ENCODE assay signal across 7 mouse cellular contexts in genomic region chr2:137110214-137110898, GRCm38 (mm10). TPM values are rescaled to one million over a fixed set of nuclear protein-coding genes. Genes with fewer than 3 reads are reported as not detected.
DNase-seq lines count a peak whose midpoint lies in the region; ATAC-seq and TF ChIP-seq lines count a peak whose summit lies in the region.

No protein-coding gene starts in this region.

- no peak for DNase-seq in limb, embryonic 10.5 days (ENCODE audit: low spot score)
- no peak for DNase-seq in forebrain, postnatal 0 days
- peak; percentile 39 for DNase-seq in kidney, postnatal 10 days
- no peak for DNase-seq in right cerebral cortex, adult 18-20 months
- no peak for DNase-seq in cerebellum, postnatal 25 days

- whole genome bisulfite sequencing in limb, embryonic 13.5 days: 49% methylated on average over 4 of the region's 4 CpGs
- 52% methylated on average over 4 of the region's 4 CpGs for WGBS in limb, embryonic 10.5 days
- 15% methylated on average over 4 of the region's 4 CpGs for WGBS in forebrain, postnatal 0 days
- WGBS in stomach, embryonic 15.5 days: 62% methylated on average over 4 of the region's 4 CpGs

- H3K9me3 ChIP-seq in limb, embryonic 13.5 days: no peaks in the 10 kb centered on the region
- H3K9me3 ChIP-seq in limb, embryonic 10.5 days (replicated peaks): no peaks in the 10 kb centered on the region
- H3K9me3 ChIP-seq in forebrain, postnatal 0 days (ENCODE audit: low read length): no peaks in the 10 kb centered on the region
- no peaks in the 10 kb centered on the region for H3K9me3 ChIP-seq in stomach, embryonic 15.5 days

- no peak for ATAC-seq in limb, embryonic 13.5 days (ENCODE audit: low FRiP score, low read depth)
- no peak for ATAC-seq in forebrain, postnatal 0 days
- no peak for ATAC-seq in stomach, embryonic 15.5 days (ENCODE audit: insufficient read depth, low FRiP score, low read depth)

- TF ChIP-seq CTCF in forebrain, postnatal 0 days (IDR thresholded peaks at IDR 0.05; ENCODE audit: low read depth): peak; percentile 45

- 0 out of 2 replicates have a peak overlapping the region, but pooled peaks have one; percentile 7 for H3K4me2 ChIP-seq in limb, embryonic 13.5 days (replicated peaks)
- H3K4me2 ChIP-seq in forebrain, postnatal 0 days (ENCODE audit: low read depth): no peak overlapping the region; the same call in 1 of the 2 replicates
- H3K4me2 ChIP-seq in stomach, embryonic 15.5 days: peak overlapping the region; percentile 9; the same call in 1 of the 2 replicates

- H3K4me1 ChIP-seq in limb, embryonic 13.5 days: peaks cover 68% of the 10 kb centered on the region
- H3K4me1 ChIP-seq in limb, embryonic 10.5 days: peaks cover 78% of the 10 kb centered on the region
- peaks cover 10% of the 10 kb centered on the region for H3K4me1 ChIP-seq in forebrain, postnatal 0 days (ENCODE audit: insufficient read depth)
- peaks cover 60% of the 10 kb centered on the region for H3K4me1 ChIP-seq in stomach, embryonic 15.5 days

- no peak overlapping the region for H3K9ac ChIP-seq in limb, embryonic 13.5 days
- H3K9ac ChIP-seq in forebrain, postnatal 0 days: no peak overlapping the region
- H3K9ac ChIP-seq in stomach, embryonic 15.5 days: no peak overlapping the region

- H3K27ac ChIP-seq in limb, embryonic 13.5 days: no peak overlapping the region
- H3K27ac ChIP-seq in limb, embryonic 10.5 days: no peak overlapping the region
- H3K27ac ChIP-seq in forebrain, postnatal 0 days (ENCODE audit: low read depth, low read length): no peak overlapping the region
- peak overlapping the region; percentile 41; the same call in 1 of the 2 replicates for H3K27ac ChIP-seq in stomach, embryonic 15.5 days

- no peak overlapping the region for H3K4me3 ChIP-seq in limb, embryonic 13.5 days
- no peak overlapping the region for H3K4me3 ChIP-seq in limb, embryonic 10.5 days
- no peak overlapping the region for H3K4me3 ChIP-seq in forebrain, postnatal 0 days (ENCODE audit: low read depth, low read length)
- no peak overlapping the region for H3K4me3 ChIP-seq in stomach, embryonic 15.5 days (replicated peaks)

- H3K36me3 ChIP-seq in limb, embryonic 13.5 days: peaks cover 9% of the 10 kb centered on the region
- H3K36me3 ChIP-seq in limb, embryonic 10.5 days: peaks cover 22% of the 10 kb centered on the region
- H3K36me3 ChIP-seq in forebrain, postnatal 0 days (ENCODE audit: insufficient read depth): no peaks in the 10 kb centered on the region
- H3K36me3 ChIP-seq in stomach, embryonic 15.5 days: no peaks in the 10 kb centered on the region; the same call in 1 of the 2 replicates

- H3K27me3 ChIP-seq in limb, embryonic 13.5 days: no peaks in the 10 kb centered on the region
- peaks cover 38% of the 10 kb centered on the region for H3K27me3 ChIP-seq in limb, embryonic 10.5 days (ENCODE audit: low read depth, poor library complexity, severe bottlenecking)
- no peaks in the 10 kb centered on the region; the same call in 1 of the 2 replicates for H3K27me3 ChIP-seq in forebrain, postnatal 0 days (ENCODE audit: insufficient read depth, low read length)
- H3K27me3 ChIP-seq in stomach, embryonic 15.5 days (replicated peaks): no peaks in the 10 kb centered on the region

RNA-seq across cellular contexts. Expression of gene Jag1, which starts 6.1 kb away (rescaled TPM):
- 18.8 and 19.2 TPM in 2 replicates for polyA plus RNA-seq in limb, embryonic 13.5 days (2015; fragmentation: Nextera tagmentation; extraction: Ambion mirVana)
- polyA plus RNA-seq in limb, embryonic 10.5 days (2016; fragmentation: Nextera tagmentation; extraction: Ambion mirVana): 7.6 and 14.7 TPM in 2 replicates
- 4.9 and 10.3 TPM in 2 replicates for total RNA-seq in forebrain, postnatal 0 days (2014; rRNA removed)
- polyA plus RNA-seq in forebrain, postnatal 0 days (2015; fragmentation: Nextera tagmentation; extraction: Ambion mirVana): 2.7 and 4.1 TPM in 2 replicates
- 18.3 and 20.3 TPM in 2 replicates for polyA plus RNA-seq in stomach, embryonic 15.5 days (2015; fragmentation: Nextera tagmentation; extraction: Ambion mirVana)
